Mouse (Mus musculus): ENCODE data around the gene Stk17b.
"Not testable (repeated sequence)": the region's sequence is repeated elsewhere in the genome, so short reads cannot be mapped to it uniquely, and the experiment has no call there.

Gene Stk17b

DNA sequence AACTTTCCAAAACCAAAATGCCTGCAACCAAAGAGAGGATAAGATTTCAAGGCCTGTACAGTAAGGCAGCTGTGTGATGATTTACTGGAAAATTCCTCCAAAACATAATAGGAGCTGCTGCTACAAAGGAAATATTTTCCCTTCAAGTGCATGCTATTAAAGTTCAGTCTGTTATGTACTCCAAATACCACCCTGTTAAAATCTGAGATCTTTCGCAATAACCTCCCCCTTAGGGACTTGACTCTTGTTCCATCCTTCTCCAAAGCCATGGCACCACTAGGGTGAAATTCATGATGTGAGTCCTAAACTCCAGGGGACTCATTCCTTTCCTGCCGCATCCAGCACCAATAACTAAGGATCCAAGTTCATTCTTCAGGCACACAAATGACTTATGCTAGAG, 58.1 kb downstream of the Stk17b start:
- DNase-seq (ENCODE audit: low spot score): no peak

DNA sequence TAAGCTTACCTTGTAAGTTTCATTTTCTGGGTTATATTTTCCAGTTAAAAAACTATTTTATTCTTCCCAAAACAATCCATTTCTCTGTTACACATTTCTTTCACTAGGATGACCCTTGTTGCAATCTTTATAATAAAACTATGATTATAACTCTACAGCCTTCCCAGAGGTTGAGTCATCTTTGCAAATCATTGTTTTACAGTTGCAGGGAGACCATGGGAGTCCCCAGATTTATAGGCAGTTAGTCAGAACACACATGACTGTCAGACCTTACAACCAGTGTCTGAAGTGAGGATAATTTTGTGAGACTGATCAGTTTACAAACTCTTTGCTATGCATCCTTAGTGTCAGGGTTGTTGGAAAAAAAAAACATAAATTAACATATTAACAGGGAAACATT, 63.7 kb downstream of the Stk17b start:
- no peak for DNase-seq (ENCODE audit: low spot score)

DNA sequence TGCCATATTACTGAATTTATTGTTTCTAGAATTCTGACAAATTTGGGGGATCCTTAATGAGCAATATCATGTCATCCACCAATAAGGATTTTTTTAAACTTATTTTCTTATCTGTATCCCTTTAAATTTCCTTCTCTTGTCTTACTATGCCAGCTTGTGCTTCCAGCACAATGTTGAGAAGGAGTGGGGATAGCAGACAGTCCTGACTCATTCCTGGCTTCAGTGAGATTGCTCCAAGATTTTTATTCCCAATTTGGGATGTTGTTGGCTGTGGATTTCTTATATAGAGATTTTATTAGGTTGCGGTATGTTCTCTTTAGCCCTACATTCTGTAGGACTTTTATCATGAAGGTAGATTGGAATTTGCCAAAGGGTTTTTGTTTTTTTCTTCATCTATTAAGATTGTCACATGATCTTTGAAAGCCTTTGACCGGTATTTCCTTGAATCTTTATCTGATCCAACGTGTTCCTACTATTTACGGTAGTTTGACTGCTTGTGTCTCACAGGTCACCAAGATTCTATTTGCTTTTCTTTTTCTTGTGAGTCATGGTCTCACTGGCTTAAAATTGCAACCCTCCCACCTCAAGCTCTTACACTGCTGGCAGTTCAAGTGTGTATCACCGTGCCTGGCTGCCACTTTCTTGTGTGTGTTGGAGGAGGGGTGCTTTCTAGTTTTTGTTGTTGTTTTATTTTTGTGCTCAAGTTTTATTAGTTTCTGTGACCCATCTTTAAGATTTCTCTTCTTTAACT, 64.2 kb downstream of the Stk17b start:
- DNase-seq (ENCODE audit: low spot score): no peak

DNA sequence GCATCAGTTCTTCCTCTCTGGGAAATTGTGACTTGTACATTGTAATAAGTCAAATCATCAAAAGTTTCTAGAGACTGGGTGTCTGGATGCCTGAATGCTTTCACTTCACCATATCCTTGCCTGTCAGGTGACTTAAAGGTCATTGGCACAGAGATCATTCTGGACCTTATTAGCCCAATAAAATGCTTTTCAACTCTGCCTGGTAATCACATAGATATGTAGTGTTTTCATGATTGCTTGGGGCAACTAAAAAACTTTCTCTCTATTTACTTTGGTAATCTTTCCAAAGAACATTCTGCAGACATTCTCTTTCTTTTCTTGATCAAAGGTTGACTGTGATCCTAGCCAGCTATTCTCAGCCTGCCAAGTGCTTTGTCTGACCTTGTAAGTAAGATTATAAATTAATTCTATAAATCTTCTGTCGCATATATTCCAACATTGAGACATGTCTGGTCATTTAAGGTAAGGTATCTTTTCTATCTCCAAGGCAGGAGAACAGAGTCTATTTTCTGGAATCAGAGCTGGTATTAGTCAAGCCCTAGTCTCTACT, 69.0 kb downstream of the Stk17b start:
- DNase-seq (ENCODE audit: low spot score): no peak

DNA sequence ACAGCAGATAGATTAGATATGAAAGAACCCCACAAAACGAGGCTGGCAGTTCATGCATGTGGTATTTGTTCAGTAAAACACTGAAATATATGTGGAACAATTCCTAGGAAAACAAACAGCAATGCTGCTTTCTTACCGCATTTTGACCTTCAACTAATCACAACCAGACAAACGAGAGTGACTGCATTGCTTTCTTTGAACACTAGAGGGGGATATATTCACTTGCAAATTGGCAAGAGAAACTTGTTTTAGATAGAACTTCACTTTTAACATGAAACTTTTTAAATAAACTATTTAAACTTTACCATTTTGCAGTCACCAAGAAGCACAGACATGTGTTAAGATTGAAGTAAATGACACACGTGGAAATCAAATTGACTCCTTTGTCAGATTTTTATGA, 69.6 kb downstream of the Stk17b start:
- DNase-seq (ENCODE audit: low spot score): peak; percentile 30

DNA sequence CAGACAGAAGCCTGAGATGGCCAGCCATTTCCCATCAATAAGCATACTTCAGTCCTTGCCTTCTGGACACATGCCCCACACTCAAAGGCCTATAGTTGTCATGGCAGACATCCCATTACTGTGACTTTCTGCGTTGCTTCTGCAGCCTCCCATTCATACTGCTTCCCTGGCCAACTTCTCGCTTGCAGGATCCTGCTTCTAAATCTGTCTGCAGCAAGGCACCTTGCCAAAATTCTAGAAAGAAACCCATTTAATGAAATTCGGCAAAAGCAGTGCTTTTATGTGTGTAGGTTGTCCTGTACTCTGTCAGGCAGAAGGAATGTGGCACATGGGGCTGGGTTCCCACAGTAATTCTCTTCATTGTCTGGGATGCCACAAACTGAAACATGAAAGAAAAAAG, 71.6 kb downstream of the Stk17b start:
- not testable (repeated sequence) for DNase-seq (ENCODE audit: low spot score)

DNA sequence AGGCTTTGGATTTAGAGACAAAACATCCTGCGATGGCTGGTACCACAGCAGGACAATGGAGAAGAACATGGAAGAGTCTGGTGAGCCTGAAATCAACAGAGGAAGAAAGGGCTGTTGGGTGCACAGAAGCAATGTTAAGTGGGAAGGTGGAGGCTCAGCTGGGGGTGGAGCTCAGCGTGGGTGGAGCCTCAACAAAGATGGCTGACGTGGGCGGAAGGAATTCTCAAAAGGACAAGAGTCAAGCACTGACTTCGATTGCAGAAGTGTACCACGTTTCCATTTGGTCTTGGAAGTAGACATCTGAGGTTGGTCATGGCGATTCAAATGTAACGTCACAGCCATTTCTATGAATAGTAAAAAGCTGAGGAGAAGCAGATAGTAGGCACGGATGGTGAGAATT, 74.0 kb downstream of the Stk17b start:
- no peak for DNase-seq (ENCODE audit: low spot score)

DNA sequence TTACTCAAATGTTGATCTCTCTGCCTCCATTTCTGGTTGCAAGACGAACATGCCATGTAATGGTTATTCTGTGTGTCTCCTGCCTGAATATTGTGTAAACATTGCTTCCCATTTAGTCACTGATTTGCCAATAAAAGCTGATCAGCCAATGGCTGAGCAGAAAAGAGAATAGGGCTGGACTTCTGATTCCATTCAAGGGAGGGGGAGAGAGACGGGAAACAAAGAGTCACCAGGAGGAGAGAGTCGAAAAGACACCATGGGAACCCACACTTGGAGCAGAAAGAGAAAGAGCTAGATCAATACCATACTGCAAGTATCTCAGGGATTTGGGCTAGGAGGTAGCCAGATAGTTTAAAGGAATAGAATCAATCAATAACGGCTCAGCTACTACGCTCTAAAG, 75.4 kb downstream of the Stk17b start:
- not testable (repeated sequence) for DNase-seq (ENCODE audit: low spot score)

DNA sequence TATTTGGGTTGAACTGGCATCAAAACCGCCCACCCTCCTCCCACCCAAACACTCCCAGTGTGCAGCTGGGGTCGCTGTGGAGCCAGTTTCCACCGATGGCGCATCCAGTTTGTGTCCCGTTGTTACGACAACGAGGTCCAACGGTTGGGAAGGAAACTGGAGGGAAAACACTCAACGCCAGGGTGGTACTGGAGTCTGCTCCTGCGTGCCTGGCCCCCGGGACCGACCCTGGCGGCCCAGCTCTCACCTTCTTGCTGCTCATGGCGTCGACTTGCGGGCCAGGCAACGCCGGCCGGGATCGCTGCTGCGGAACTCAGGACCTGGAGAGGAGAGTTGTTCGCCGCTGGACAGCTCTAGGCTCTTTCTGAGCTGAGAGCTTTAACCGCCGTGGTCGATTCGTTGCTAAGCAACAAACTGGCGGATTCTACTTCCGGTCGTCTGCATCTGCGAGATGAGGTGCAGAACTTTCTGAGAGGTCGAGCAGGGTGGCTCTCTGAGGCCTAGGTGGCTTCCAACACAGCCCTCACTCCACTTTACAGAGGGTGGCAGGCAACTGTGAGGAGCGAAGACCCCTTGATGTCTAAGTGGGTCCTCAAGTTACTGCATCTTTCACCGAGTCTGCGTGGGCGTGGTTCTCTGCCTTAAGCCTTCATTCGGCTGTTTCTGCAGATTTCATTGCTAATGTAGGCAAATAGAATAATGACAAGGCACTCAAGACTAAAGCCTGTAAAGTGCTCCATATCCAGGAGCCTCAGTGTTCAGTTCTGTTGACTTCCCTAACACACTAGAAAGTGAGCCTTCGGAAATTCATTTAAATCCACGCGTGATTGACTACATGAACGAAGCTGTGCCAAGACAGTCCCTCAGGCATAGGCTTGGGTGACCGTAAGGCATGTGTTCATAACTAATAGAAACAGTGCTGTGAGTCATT, 78.3 kb downstream of the Stk17b start, which contains the start of gene Dnah7a:
Gene Dnah7a (minus strand): TSS at position 354 of the 931 bp plus-strand sequence.
- peak; percentile 6 for DNase-seq (ENCODE audit: low spot score)

Data from ovary, postnatal 14 days (tissue).